Mouse (Mus musculus) ES-Bruce4 (cell line): ENCODE data around the gene Nkx2-5.

ENCODE experiments used
- CTCF ChIP-seq: IDR thresholded peaks from one replicate; pipeline ENCODE4 v1.8.1; 2011; ENCODE audit warnings: low read depth, low read length
- EP300 ChIP-seq: IDR thresholded peaks from 2 replicates; pipeline ENCODE4 v1.6.1; 2011; ENCODE audit warnings: low read depth, low read length; ENCODE audit not compliant: insufficient read depth
- POLR2A ChIP-seq: IDR thresholded peaks from one replicate; pipeline ENCODE4 v1.8.1; 2011; ENCODE audit warnings: low read length; ENCODE audit not compliant: insufficient read depth

GRCm38 (mm10) chr17:26836786-26837545 lies 7.8 kb downstream of the Nkx2-5 start:
- TF ChIP-seq EP300, result no peak
- no peak for TF ChIP-seq CTCF
- no peak for TF ChIP-seq POLR2A
